Mouse (Mus musculus): ENCODE measurements around the gene Ppm1b.

The Ppm1b gene

DNA sequence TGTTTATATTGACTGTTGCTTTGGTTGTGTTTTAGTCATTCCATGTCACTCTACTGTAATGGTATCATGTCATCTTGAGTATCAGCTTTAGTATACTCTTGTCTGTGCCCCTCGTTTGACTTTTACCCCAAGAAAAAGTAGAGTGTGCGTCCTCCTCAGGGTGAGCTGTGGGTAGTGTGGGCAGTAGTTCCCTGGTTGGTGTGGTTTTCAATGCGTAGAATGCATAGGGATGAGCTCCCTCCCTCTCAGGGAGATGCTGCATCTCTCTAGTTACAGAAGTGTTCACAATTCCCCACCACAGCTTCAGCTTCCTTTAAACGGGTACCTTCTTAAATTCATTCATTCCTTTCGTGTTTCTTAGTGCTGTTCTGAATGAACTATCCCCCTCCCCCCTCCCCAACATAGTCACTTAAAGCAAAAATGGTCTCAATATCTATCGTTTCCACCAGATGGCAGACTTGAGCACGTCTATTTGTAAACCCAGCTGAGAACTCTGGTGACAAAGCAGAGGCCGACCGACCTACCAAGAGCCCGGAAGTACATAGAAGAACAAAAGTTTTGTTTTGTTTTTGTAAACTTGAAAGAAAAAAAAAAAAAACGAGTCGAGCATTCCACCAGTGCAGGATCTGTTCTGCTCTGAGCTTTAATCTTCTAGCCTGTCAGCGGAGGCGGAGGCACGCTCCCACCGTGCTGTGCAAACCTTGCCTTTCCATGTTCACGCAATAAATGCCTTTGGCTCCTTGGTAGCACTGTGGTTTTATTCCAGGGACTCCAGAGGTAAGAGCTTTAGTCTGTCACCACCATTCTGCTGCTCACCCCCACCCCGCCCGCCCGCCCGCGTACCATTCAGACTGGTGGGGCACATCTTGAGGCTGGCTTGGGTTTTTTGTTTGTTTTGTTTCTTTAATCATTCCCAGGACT is 67.0 kb downstream of the Ppm1b start:
- peak; percentile 36 for DNase-seq (ENCODE audit: low read depth, low spot score)

DNA sequence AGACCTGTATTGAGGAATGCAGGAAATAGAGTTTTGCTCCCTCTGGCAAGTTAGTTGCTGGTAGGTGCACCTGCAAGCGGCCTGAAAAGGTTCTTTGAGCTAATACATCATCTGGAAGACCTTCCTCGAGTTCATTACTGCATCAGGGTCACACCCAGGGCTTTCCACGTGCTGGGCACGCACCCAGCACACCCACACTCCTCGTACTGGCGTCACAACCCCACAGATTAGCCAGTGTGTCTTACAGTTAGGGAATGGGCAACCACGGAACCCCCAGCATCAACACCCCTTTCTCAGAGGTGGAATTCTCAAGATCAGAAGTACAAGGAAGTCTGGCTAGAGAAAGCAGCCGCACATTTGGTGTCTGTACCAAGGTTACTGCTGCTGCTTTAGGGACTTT is 67.7 kb downstream of the Ppm1b start:
- no peak for DNase-seq (ENCODE audit: low read depth, low spot score)

GRCm38 (mm10) chr17:85025151-85025550 is 68.6 kb downstream of the Ppm1b start:
- DNase-seq (ENCODE audit: low read depth, low spot score): no peak

DNA sequence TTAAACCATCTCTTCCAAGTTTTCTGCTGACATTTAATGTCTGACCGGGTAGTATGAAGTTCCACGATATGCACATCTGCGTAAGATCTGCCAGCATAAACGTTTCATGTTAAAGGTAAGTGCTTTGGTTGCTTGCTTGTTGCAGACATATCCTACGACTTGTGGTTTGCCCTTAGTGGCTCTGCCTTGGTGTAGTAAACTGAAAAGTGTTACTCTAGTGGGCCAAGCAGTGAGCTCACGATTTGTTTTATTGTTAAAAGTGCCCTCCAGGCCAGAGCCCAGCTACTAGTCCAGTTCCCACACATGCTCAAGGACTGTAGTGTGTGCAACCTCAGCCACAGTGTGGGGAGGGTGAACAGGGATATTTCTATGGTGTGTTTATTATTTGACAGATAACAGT is 69.9 kb downstream of the Ppm1b start:
- no peak for DNase-seq (ENCODE audit: low read depth, low spot score)

DNA sequence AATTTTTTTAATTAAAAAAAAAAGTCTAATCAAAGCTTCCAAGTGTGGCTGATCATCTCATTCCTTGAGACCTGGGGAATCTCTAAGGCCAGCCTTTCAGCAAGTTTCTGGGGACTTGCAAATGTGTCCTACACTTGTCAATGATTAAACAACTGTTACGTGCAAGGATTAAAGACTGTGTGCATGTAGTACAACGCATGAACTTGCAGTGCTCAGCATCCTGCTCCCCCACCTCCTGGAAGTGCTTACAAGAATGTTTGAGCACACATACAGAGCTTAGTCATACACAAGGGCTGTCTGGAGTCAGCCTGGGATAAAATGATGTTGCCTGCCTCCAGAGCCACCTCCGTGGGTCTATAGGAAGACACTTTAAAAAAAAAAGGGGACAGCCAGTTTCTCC is 70.7 kb downstream of the Ppm1b start:
- no peak for DNase-seq (ENCODE audit: low read depth, low spot score)

- no peak for DNase-seq (ENCODE audit: low read depth, low spot score)
Measured at GRCm38 (mm10) chr17:85028093-85028739, 71.7 kb downstream of the Ppm1b start, which contains the start of gene Slc3a1. TSS of gene Slc3a1 (plus strand) at chr17:85028376.

- DNase-seq (ENCODE audit: low read depth, low spot score): no peak
Measured at GRCm38 (mm10) chr17:85028797-85029196, 72.3 kb downstream of the Ppm1b start.

DNA sequence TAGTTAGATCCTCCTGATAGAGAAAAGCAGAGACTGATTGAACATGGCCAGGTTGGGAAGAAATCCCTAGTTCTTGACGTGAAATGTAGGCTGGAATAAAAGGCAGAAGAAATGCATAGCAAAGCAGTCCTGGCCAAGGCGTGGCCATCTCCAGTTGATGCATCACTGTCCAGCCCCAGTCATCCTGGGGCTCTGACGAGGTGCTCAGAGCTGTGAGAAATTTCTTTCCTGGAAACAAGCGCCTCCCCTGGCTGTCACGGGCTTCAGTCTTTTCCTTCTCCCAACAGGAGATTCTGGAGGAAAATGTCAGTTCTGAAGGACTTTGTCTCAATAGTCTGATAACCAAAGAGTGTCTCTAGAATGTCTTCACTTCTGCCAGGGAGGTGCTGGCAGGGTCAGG is 74.1 kb downstream of the Ppm1b start:
- no peak for DNase-seq (ENCODE audit: low read depth, low spot score)

DNA sequence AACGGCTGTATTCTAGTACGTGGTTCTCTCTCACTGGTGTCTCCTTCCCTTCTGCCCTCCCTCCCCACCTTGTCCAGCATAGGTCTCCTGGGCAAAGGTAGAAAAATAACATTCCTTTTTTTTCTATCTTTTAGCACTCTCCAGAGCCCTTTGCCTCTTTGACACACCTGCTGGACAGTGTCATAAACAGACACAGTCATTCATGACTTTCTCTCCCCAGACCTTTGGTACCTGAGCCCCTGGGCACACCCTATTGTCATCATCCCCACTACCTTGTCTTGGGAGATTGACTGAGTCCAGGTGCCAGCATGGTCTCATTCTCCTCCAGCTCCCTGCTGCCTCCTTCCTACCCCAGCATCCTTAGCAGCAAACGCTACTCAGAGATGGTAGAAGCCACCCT is 76.5 kb downstream of the Ppm1b start:
- no peak for DNase-seq (ENCODE audit: low read depth, low spot score)

DNA sequence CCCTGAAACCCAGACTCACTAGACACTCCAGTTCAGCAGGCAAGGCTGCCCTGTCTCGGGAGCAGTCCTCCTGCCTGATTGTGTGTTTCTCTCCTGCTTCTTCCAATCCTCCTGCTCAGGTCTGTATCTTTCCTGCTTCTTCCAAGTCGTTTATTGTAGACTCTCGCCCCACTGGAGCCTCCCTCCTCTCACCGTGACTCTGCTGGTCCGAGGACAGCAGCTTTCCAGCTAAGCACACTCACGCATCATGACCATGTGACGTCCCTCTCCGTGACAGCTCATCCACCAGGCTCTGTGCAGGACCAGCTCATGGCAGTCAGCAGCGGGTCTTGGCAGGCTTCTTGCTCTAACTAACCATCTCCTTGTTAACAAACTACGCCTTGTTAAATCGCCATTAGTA is 77.5 kb downstream of the Ppm1b start:
- no peak for DNase-seq (ENCODE audit: low read depth, low spot score)

- DNase-seq (ENCODE audit: low read depth, low spot score): no peak
Measured at GRCm38 (mm10) chr17:85037855-85038254, 81.3 kb downstream of the Ppm1b start.

DNA sequence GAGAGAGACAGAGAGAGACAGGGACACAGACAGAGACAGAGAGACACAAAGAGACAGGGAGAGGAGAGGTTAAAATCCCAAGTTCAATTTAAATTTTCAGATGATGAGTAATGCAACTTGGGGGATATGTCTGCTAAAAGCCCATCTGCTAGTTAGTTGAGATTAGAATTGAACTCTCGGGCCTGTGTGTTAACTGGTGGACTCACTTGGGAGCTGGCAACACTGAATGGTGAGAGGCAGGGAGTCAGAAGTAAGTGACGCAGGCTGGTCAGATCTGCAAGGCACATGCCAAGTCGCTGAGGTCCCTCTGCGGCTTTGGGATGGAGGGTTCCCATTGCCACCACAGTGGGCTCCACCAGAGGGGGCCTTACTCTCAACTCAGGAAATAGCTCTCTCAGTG is 81.8 kb downstream of the Ppm1b start:
- no peak for DNase-seq (ENCODE audit: low read depth, low spot score)

DNA sequence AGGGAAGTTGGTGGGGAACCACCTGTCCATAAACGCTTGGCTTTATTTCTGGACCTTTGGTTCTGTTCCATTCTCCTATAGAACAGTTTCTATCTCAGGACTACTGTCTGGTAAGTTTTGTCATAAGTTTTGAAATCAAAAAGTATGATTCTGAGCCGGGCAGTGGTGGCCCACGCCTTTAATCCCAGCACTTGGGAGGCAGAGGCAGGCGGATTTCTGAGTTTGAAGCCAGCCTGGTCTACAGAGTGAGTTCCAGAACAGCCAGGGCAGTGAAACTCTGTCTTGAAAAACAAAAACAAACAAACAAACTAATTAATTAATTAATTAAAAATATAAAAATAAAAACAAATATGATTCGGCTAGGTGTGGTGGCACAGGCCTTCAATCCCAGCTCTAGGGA is 82.2 kb downstream of the Ppm1b start:
- DNase-seq (ENCODE audit: low read depth, low spot score): no peak

- no peak for DNase-seq (ENCODE audit: low read depth, low spot score)
Measured at GRCm38 (mm10) chr17:85040913-85041312, 84.4 kb downstream of the Ppm1b start.

- no peak for DNase-seq (ENCODE audit: low read depth, low spot score)
Measured at GRCm38 (mm10) chr17:85042419-85042818, 85.9 kb downstream of the Ppm1b start.

GRCm38 (mm10) chr17:85043404-85043816 is 86.9 kb downstream of the Ppm1b start:
- DNase-seq (ENCODE audit: low read depth, low spot score): no peak

DNA sequence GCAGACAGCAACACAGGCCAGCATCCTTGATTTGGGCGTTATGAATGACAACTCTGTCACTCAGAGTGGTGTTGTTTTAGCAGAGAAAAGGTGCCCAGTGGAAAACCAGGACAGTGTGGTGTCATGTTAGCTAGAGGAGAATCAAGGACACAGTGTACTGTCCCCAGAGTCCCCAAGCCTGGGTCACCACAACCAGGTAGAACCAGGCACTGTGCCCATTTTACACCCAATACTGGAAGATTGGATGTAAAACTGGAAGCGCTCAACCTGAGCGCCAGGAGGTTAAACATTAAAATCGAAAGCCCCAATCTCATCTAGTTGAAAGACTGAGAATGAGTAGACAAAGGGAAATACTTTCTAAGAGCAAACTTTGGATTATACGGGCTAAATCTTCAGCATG is 87.9 kb downstream of the Ppm1b start:
- no peak for DNase-seq (ENCODE audit: low read depth, low spot score)

GRCm38 (mm10) chr17:85045160-85045559 is 88.6 kb downstream of the Ppm1b start:
- no peak for DNase-seq (ENCODE audit: low read depth, low spot score)

GRCm38 (mm10) chr17:85048379-85048778 is 91.8 kb downstream of the Ppm1b start:
- no peak for DNase-seq (ENCODE audit: low read depth, low spot score)

DNA sequence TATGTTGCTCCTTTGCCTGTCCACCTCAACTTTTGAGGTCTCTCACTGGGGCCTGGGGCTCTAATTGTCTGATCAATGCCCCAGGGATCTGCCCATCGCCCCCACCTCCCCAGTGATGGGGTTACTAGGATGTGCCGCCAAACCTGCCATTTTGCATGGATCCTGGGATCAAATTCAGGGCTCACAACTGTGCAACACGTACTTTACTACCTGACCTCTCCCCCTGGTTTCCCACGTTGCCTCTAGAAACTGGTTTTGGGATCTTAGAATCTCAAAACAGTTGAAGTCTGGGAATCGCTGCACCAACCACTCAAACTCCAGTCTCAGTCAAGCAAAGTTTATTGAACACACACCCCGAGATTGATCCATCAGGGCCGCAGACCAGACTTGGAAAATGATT is 101.7 kb downstream of the Ppm1b start:
- DNase-seq (ENCODE audit: low read depth, low spot score): no peak

- DNase-seq (ENCODE audit: low read depth, low spot score): no peak
Measured at GRCm38 (mm10) chr17:85059136-85059535, 102.6 kb downstream of the Ppm1b start.

- DNase-seq (ENCODE audit: low read depth, low spot score): no peak
Measured at GRCm38 (mm10) chr17:85063560-85063959, 107.0 kb downstream of the Ppm1b start.

GRCm38 (mm10) chr17:85067331-85067730 is 110.8 kb downstream of the Ppm1b start:
- DNase-seq (ENCODE audit: low read depth, low spot score): no peak
